Mouse (Mus musculus): ENCODE data around the gene Cxcl5. TPM values are rescaled to one million over a fixed set of nuclear protein-coding genes. Genes with fewer than 3 reads are reported as not detected.

Cxcl5 gene
- 0.28 TPM for polyA plus RNA-seq (2015; fragmentation: Illumina TruSeq; extraction: RNeasy Lipid Tissue Mini Kit (QIAGEN cat#74804); ENCODE audit: low read depth, low replicate concordance)

GRCm38 (mm10) chr5:90759077-90760065 is at the start of gene Cxcl5:
TSS of gene Cxcl5 (plus strand) at chr5:90759360.

GRCm38 (mm10) chr5:90768218-90768617 is 9.1 kb downstream of the Cxcl5 start, which contains the start of gene Ppbp:
TSS of gene Ppbp (plus strand) at chr5:90768518.

GRCm38 (mm10) chr5:90771880-90772653 is 12.9 kb downstream of the Cxcl5 start, which contains the start of gene Pf4:
TSS of gene Pf4 (plus strand) at chr5:90772435.

GRCm38 (mm10) chr5:90785659-90786588 is 26.8 kb downstream of the Cxcl5 start, which contains the start of gene Cxcl3:
TSS of gene Cxcl3 (plus strand) at chr5:90786103.

GRCm38 (mm10) chr5:90794195-90794625 is 35.0 kb downstream of the Cxcl5 start, which contains the start of gene Cxcl15:
TSS of gene Cxcl15 (plus strand) at chr5:90794534.

Other genes with a start within 250 kb of the Cxcl5 start
- gene Afm, start 240.4 kb upstream of the Cxcl5 start, polyA plus RNA-seq (2015; fragmentation: Illumina TruSeq; extraction: RNeasy Lipid Tissue Mini Kit (QIAGEN cat#74804); ENCODE audit: low read depth, low replicate concordance), result not detected
- gene 5830473C10Rik, start 198.3 kb upstream of the Cxcl5 start, polyA plus RNA-seq (2015; fragmentation: Illumina TruSeq; extraction: RNeasy Lipid Tissue Mini Kit (QIAGEN cat#74804); ENCODE audit: low read depth, low replicate concordance), result not detected
- gene Rassf6, start 118.7 kb upstream of the Cxcl5 start, polyA plus RNA-seq (2015; fragmentation: Illumina TruSeq; extraction: RNeasy Lipid Tissue Mini Kit (QIAGEN cat#74804); ENCODE audit: low read depth, low replicate concordance), result 1.7 TPM
- not detected for gene Ppbp, start 9.2 kb downstream of the Cxcl5 start, polyA plus RNA-seq (2015; fragmentation: Illumina TruSeq; extraction: RNeasy Lipid Tissue Mini Kit (QIAGEN cat#74804); ENCODE audit: low read depth, low replicate concordance)
- gene Pf4, start 13.1 kb downstream of the Cxcl5 start, polyA plus RNA-seq (2015; fragmentation: Illumina TruSeq; extraction: RNeasy Lipid Tissue Mini Kit (QIAGEN cat#74804); ENCODE audit: low read depth, low replicate concordance), result 3.7 TPM
- gene Cxcl3, start 26.7 kb downstream of the Cxcl5 start, polyA plus RNA-seq (2015; fragmentation: Illumina TruSeq; extraction: RNeasy Lipid Tissue Mini Kit (QIAGEN cat#74804); ENCODE audit: low read depth, low replicate concordance), result not detected
- not detected for gene Cxcl15, start 35.2 kb downstream of the Cxcl5 start, polyA plus RNA-seq (2015; fragmentation: Illumina TruSeq; extraction: RNeasy Lipid Tissue Mini Kit (QIAGEN cat#74804); ENCODE audit: low read depth, low replicate concordance)
- gene Cxcl1, start 131.9 kb downstream of the Cxcl5 start, polyA plus RNA-seq (2015; fragmentation: Illumina TruSeq; extraction: RNeasy Lipid Tissue Mini Kit (QIAGEN cat#74804); ENCODE audit: low read depth, low replicate concordance), result not detected
- gene Cxcl2, start 144.5 kb downstream of the Cxcl5 start, polyA plus RNA-seq (2015; fragmentation: Illumina TruSeq; extraction: RNeasy Lipid Tissue Mini Kit (QIAGEN cat#74804); ENCODE audit: low read depth, low replicate concordance), result not detected
- gene Mthfd2l, start 171.8 kb downstream of the Cxcl5 start, polyA plus RNA-seq (2015; fragmentation: Illumina TruSeq; extraction: RNeasy Lipid Tissue Mini Kit (QIAGEN cat#74804); ENCODE audit: low read depth, low replicate concordance), result 16.9 TPM

All from brain, adult 10 weeks (tissue).